Mouse (Mus musculus): ENCODE results near the gene Rpl35. TPM values are rescaled to one million over a fixed set of nuclear protein-coding genes. Genes with fewer than 3 reads are reported as not detected.

Rpl35 gene
- polyA plus RNA-seq (2014; fragmentation: Nextera tagmentation; extraction: Ambion mirVana), result 1,001 and 1,064 TPM in 2 replicates

- 13% methylated on average over 15 of the region's 15 CpGs for WGBS
- ATAC-seq (ENCODE audit: low read depth), result no peak
- H3K9me3 ChIP-seq (ENCODE audit: control insufficient read depth, low read length), result no peaks in the 10 kb centered on the region
- peak within 1 kb of the TSS; percentile 88 for H3K27ac ChIP-seq (replicated peaks; ENCODE audit: low read depth, low read length)
- H3K27me3 ChIP-seq (replicated peaks; ENCODE audit: control insufficient read depth, insufficient read depth, low read length), result no peaks in the 10 kb centered on the region
- H3K4me2 ChIP-seq (ENCODE audit: low read depth, low read length), result peak within 1 kb of the TSS; percentile 92
- H3K4me3 ChIP-seq (ENCODE audit: low read depth, low read length), result peak within 1 kb of the TSS; percentile 72
- H3K4me1 ChIP-seq (ENCODE audit: control insufficient read depth, insufficient read depth, low read length), result peaks cover 31% of the 10 kb centered on the region
- H3K36me3 ChIP-seq (ENCODE audit: control insufficient read depth, insufficient read depth, low read length), result peaks cover 36% of the 10 kb centered on the region
- peak within 1 kb of the TSS; percentile 90 for H3K9ac ChIP-seq (ENCODE audit: low read depth, low read length)
- peak; percentile 47 for DNase-seq (ENCODE audit: low spot score)
These were observed at the start of gene Rpl35 for GRCm38 (mm10) chr2:39005574-39006079. Gene Rpl35, minus strand, starts transcription at chr2:39005624.

GRCm38 (mm10) chr2:39048515-39048914, 43.1 kb upstream of the Rpl35 start:
- ATAC-seq (ENCODE audit: low read depth) (no peak), DNase-seq (ENCODE audit: low spot score) (no peak)
- H3K36me3 ChIP-seq (ENCODE audit: control insufficient read depth, insufficient read depth, low read length), result peaks cover 89% of the 10 kb centered on the region
- no peak overlapping the region for H3K4me2 ChIP-seq (ENCODE audit: low read depth, low read length)
- H3K9me3 ChIP-seq (ENCODE audit: control insufficient read depth, low read length), result no peaks in the 10 kb centered on the region
- no peaks in the 10 kb centered on the region for H3K4me1 ChIP-seq (ENCODE audit: control insufficient read depth, insufficient read depth, low read length)
- no peaks in the 10 kb centered on the region for H3K27me3 ChIP-seq (replicated peaks; ENCODE audit: control insufficient read depth, insufficient read depth, low read length)
- no peak overlapping the region for H3K4me3 ChIP-seq (ENCODE audit: low read depth, low read length)
- WGBS, result 94% methylated on average over 1 of the region's 1 CpGs
- H3K27ac ChIP-seq (replicated peaks; ENCODE audit: low read depth, low read length), result no peak overlapping the region
- no peak overlapping the region for H3K9ac ChIP-seq (ENCODE audit: low read depth, low read length)

DNA sequence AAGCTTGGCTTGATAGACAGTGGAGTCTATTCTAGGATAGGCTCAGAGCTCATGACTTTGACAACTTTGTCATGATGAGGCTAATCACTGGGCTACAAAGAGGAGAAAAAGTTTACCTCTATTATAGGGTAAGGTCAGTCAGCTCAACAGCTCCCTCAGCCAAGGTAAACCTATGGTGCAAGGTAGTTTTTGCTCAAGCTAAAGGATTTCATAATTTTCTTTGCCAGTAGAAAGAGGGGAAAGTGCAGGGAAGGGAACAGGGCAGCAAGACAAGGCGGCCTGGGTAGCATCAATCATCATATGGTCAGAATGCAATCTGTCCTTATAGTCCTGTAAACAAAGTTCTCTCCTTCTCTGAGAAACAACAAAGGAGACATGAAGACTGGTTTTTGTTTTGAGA, 34.8 kb upstream of the Rpl35 start:
- no peak overlapping the region for H3K4me3 ChIP-seq (ENCODE audit: low read depth, low read length)
- H3K4me2 ChIP-seq (ENCODE audit: low read depth, low read length), result no peak overlapping the region
- no peaks in the 10 kb centered on the region for H3K9me3 ChIP-seq (ENCODE audit: control insufficient read depth, low read length)
- peaks cover 76% of the 10 kb centered on the region for H3K36me3 ChIP-seq (ENCODE audit: control insufficient read depth, insufficient read depth, low read length)
- no peaks in the 10 kb centered on the region for H3K4me1 ChIP-seq (ENCODE audit: control insufficient read depth, insufficient read depth, low read length)
- no peak for DNase-seq (ENCODE audit: low spot score)
- H3K9ac ChIP-seq (ENCODE audit: low read depth, low read length), result no peak overlapping the region
- ATAC-seq (ENCODE audit: low read depth), result no peak
- no peak overlapping the region for H3K27ac ChIP-seq (replicated peaks; ENCODE audit: low read depth, low read length)
- WGBS, result 97% methylated on average over 1 of the region's 1 CpGs
- H3K27me3 ChIP-seq (replicated peaks; ENCODE audit: control insufficient read depth, insufficient read depth, low read length), result no peaks in the 10 kb centered on the region

- H3K4me1 ChIP-seq (ENCODE audit: control insufficient read depth, insufficient read depth, low read length), result no peaks in the 10 kb centered on the region
- ATAC-seq (ENCODE audit: low read depth), result no peak
These were observed 26.2 kb upstream of the Rpl35 start for GRCm38 (mm10) chr2:39031611-39032010.

GRCm38 (mm10) chr2:39020004-39020403, 14.6 kb upstream of the Rpl35 start:
- no peak overlapping the region for H3K9ac ChIP-seq (ENCODE audit: low read depth, low read length)
- no peaks in the 10 kb centered on the region for H3K4me1 ChIP-seq (ENCODE audit: control insufficient read depth, insufficient read depth, low read length)
- H3K4me3 ChIP-seq (ENCODE audit: low read depth, low read length), result no peak overlapping the region
- ATAC-seq (ENCODE audit: low read depth), result no peak
- H3K9me3 ChIP-seq (ENCODE audit: control insufficient read depth, low read length), result no peaks in the 10 kb centered on the region
- H3K4me2 ChIP-seq (ENCODE audit: low read depth, low read length), result no peak overlapping the region
- 92% methylated on average over 1 of the region's 1 CpGs for WGBS
- no peaks in the 10 kb centered on the region for H3K27me3 ChIP-seq (replicated peaks; ENCODE audit: control insufficient read depth, insufficient read depth, low read length)
- no peak overlapping the region for H3K27ac ChIP-seq (replicated peaks; ENCODE audit: low read depth, low read length)
- peaks cover 93% of the 10 kb centered on the region for H3K36me3 ChIP-seq (ENCODE audit: control insufficient read depth, insufficient read depth, low read length)
- no peak for DNase-seq (ENCODE audit: low spot score)

More at GRCm38 (mm10) chr2:39031611-39032010, 26.2 kb upstream of the Rpl35 start:
- H3K27ac ChIP-seq (replicated peaks; ENCODE audit: low read depth, low read length), result no peak overlapping the region
- peaks cover 87% of the 10 kb centered on the region for H3K36me3 ChIP-seq (ENCODE audit: control insufficient read depth, insufficient read depth, low read length)
- no peak overlapping the region for H3K4me2 ChIP-seq (ENCODE audit: low read depth, low read length)
- H3K9ac ChIP-seq (ENCODE audit: low read depth, low read length), result no peak overlapping the region
- 95% methylated on average over 1 of the region's 1 CpGs for WGBS
- H3K27me3 ChIP-seq (replicated peaks; ENCODE audit: control insufficient read depth, insufficient read depth, low read length), result no peaks in the 10 kb centered on the region
- DNase-seq (ENCODE audit: low spot score), result no peak
- no peak overlapping the region for H3K4me3 ChIP-seq (ENCODE audit: low read depth, low read length)
- H3K9me3 ChIP-seq (ENCODE audit: control insufficient read depth, low read length), result no peaks in the 10 kb centered on the region

GRCm38 (mm10) chr2:39016581-39016980, 11.2 kb upstream of the Rpl35 start:
- Histone ChIP-seq H3K9me3 (ENCODE audit: control insufficient read depth, low read length) (no peaks in the 10 kb centered on the region), H3K4me3 (ENCODE audit: low read depth, low read length) (no peak overlapping the region), H3K4me1 (ENCODE audit: control insufficient read depth, insufficient read depth, low read length) (no peaks in the 10 kb centered on the region), H3K27ac (replicated peaks; ENCODE audit: low read depth, low read length) (no peak overlapping the region), H3K9ac (ENCODE audit: low read depth, low read length) (no peak overlapping the region), H3K27me3 (replicated peaks; ENCODE audit: control insufficient read depth, insufficient read depth, low read length) (no peaks in the 10 kb centered on the region), H3K36me3 (ENCODE audit: control insufficient read depth, insufficient read depth, low read length) (peaks cover 97% of the 10 kb centered on the region), H3K4me2 (ENCODE audit: low read depth, low read length) (no peak overlapping the region)
- 80% methylated on average over 3 of the region's 3 CpGs for WGBS
- ATAC-seq (ENCODE audit: low read depth) (no peak), DNase-seq (ENCODE audit: low spot score) (no peak)

- no peaks in the 10 kb centered on the region for H3K9me3 ChIP-seq (ENCODE audit: control insufficient read depth, low read length)
- ATAC-seq (ENCODE audit: low read depth), result no peak
- WGBS, result 89% methylated on average over 7 of the region's 7 CpGs
- peaks cover 10% of the 10 kb centered on the region; the same call in 1 of the 2 replicates for H3K4me1 ChIP-seq (ENCODE audit: control insufficient read depth, insufficient read depth, low read length)
- H3K4me2 ChIP-seq (ENCODE audit: low read depth, low read length), result no peak overlapping the region
- H3K36me3 ChIP-seq (ENCODE audit: control insufficient read depth, insufficient read depth, low read length), result peaks cover 68% of the 10 kb centered on the region
- H3K27me3 ChIP-seq (replicated peaks; ENCODE audit: control insufficient read depth, insufficient read depth, low read length), result no peaks in the 10 kb centered on the region
- no peak overlapping the region for H3K4me3 ChIP-seq (ENCODE audit: low read depth, low read length)
- no peak overlapping the region for H3K27ac ChIP-seq (replicated peaks; ENCODE audit: low read depth, low read length)
- no peak for DNase-seq (ENCODE audit: low spot score)
- no peak overlapping the region for H3K9ac ChIP-seq (ENCODE audit: low read depth, low read length)
These were observed 7.4 kb upstream of the Rpl35 start for GRCm38 (mm10) chr2:39012768-39013279.

DNA sequence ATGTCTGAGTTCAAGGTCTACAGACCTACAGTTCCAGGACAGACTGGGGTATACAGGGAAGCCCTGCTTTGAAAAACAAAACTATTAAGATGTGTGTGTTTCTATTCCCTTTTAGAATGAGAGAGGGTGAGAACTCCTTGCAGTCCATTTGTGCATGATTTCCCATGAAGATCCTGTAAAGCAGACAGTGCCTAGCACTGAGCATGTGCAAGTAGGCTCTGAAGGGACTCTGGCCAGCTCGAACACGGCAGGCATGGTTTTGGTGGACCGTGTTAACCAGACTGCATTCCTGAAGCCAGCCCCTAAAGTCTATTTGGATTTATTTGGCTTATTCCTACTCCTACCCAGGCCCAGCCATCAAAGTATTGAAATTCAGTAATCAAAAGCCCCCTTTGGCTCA, 6.5 kb upstream of the Rpl35 start:
- WGBS, result 92% methylated on average over 3 of the region's 3 CpGs

GRCm38 (mm10) chr2:39011264-39011663, 5.8 kb upstream of the Rpl35 start:
- Histone ChIP-seq H3K9ac (ENCODE audit: low read depth, low read length) (no peak overlapping the region), H3K9me3 (ENCODE audit: control insufficient read depth, low read length) (no peaks in the 10 kb centered on the region), H3K27ac (replicated peaks; ENCODE audit: low read depth, low read length) (no peak overlapping the region; the same call in 1 of the 2 replicates), H3K4me1 (ENCODE audit: control insufficient read depth, insufficient read depth, low read length) (peaks cover 13% of the 10 kb centered on the region; the same call in 1 of the 2 replicates), H3K4me3 (ENCODE audit: low read depth, low read length) (no peak overlapping the region), H3K36me3 (ENCODE audit: control insufficient read depth, insufficient read depth, low read length) (peaks cover 53% of the 10 kb centered on the region), H3K27me3 (replicated peaks; ENCODE audit: control insufficient read depth, insufficient read depth, low read length) (no peaks in the 10 kb centered on the region), H3K4me2 (ENCODE audit: low read depth, low read length) (no peak overlapping the region)
- DNase-seq (ENCODE audit: low spot score) (no peak), ATAC-seq (ENCODE audit: low read depth) (no peak)

More for the DNA sequence above, 6.5 kb upstream of the Rpl35 start:
- Histone ChIP-seq H3K4me3 (ENCODE audit: low read depth, low read length) (no peak overlapping the region), H3K4me1 (ENCODE audit: control insufficient read depth, insufficient read depth, low read length) (peaks cover 12% of the 10 kb centered on the region; the same call in 1 of the 2 replicates), H3K4me2 (ENCODE audit: low read depth, low read length) (no peak overlapping the region), H3K9me3 (ENCODE audit: control insufficient read depth, low read length) (no peaks in the 10 kb centered on the region), H3K36me3 (ENCODE audit: control insufficient read depth, insufficient read depth, low read length) (peaks cover 60% of the 10 kb centered on the region), H3K27me3 (replicated peaks; ENCODE audit: control insufficient read depth, insufficient read depth, low read length) (no peaks in the 10 kb centered on the region), H3K9ac (ENCODE audit: low read depth, low read length) (no peak overlapping the region), H3K27ac (replicated peaks; ENCODE audit: low read depth, low read length) (no peak overlapping the region)
- ATAC-seq (ENCODE audit: low read depth) (no peak), DNase-seq (ENCODE audit: low spot score) (no peak)
